Mouse (Mus musculus): ENCODE measurements around the gene Mef2d. TPM values are rescaled to one million over a fixed set of nuclear protein-coding genes. Genes with fewer than 3 reads are reported as not detected.

Mef2d gene
- polyA plus RNA-seq, 1 experiment, result 64.7 TPM

DNA sequence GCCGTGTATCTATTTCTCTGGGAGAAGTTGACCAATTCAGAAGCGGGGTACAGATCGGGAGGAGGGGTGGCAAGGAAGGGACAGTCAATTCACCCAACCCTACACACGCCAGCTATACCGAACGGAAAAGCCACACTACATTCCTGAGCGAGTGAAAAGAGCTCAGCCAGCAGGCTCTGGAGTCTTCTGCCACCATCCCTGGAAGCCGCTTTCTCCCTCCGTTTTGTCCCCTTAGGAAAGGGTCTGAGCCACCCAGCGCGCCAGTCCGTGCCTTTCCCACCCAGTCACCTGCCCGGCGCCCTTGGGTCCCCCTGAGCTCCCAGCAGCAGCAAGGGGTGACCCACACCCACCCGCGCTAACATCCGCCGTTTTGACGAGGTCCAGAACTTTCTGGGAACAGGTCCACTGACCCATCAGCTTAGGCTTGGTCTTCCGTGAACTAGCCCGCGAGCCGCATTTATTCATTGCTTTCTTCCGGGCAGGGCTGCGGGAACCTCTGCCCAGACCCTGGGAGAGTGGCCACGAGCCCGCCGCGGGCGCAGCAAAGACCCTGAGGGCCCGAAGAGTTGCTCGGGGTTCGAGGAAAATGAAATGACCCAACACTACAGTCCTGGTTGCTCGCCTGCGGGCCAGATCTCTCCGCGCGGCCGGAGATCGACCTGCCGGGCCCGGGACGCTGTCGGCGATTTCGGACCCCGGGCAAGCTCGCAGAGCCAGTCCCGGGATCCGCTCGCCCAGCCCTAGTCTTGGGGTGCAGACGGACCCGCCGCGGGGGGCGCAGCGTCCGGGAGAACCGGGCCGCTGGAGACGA lies 58.2 kb downstream of the Mef2d start:
- Histone ChIP-seq H3K27ac (ENCODE audit: control insufficient read depth, insufficient read depth, low read depth, low read length, poor library complexity) (no peak overlapping the region; the same call in 1 of the 2 replicates), H3K4me3 (replicated peaks; ENCODE audit: control insufficient read depth, low read depth, low read length) (no peak overlapping the region), H3K4me1 (ENCODE audit: control insufficient read depth, insufficient read depth, low read length) (no peaks in the 10 kb centered on the region)
- no peak for TF ChIP-seq POLR2A (IDR thresholded peaks at IDR 0.05; ENCODE audit: borderline replicate concordance, control insufficient read depth, low read depth, low read length)
- no peak for TF ChIP-seq CTCF (IDR thresholded peaks at IDR 0.05; ENCODE audit: control insufficient read depth, insufficient read depth, low read length)
- 4% methylated on average over 61 of the region's 61 CpGs for WGBS

DNA sequence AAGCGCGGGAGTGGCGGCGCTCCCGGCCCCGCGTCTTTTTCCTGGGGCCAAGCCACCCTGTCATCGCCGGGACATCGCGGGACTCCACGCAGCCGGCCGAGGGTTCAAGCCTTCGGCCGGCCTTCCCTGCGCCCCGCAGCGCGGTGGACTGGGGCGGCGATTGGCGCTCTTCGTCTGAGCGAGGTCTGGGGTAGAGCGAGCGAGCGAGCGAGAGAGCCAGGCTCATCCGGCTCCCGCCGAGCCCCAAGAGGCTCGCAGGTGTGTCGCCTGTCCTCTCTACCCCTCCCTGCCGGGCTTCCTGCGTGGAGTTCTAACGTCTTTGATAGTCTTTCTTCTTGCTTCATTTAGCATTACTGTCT lies 58.8 kb downstream of the Mef2d start:
- 3% methylated on average over 37 of the region's 37 CpGs for WGBS
- Histone ChIP-seq H3K4me1 (ENCODE audit: control insufficient read depth, insufficient read depth, low read length) (no peaks in the 10 kb centered on the region), H3K27ac (ENCODE audit: control insufficient read depth, insufficient read depth, low read depth, low read length, poor library complexity) (no peak overlapping the region; the same call in 1 of the 2 replicates), H3K4me3 (replicated peaks; ENCODE audit: control insufficient read depth, low read depth, low read length) (no peak overlapping the region)
- TF ChIP-seq POLR2A (IDR thresholded peaks at IDR 0.05; ENCODE audit: borderline replicate concordance, control insufficient read depth, low read depth, low read length), result no peak
- no peak for TF ChIP-seq CTCF (IDR thresholded peaks at IDR 0.05; ENCODE audit: control insufficient read depth, insufficient read depth, low read length)

DNA sequence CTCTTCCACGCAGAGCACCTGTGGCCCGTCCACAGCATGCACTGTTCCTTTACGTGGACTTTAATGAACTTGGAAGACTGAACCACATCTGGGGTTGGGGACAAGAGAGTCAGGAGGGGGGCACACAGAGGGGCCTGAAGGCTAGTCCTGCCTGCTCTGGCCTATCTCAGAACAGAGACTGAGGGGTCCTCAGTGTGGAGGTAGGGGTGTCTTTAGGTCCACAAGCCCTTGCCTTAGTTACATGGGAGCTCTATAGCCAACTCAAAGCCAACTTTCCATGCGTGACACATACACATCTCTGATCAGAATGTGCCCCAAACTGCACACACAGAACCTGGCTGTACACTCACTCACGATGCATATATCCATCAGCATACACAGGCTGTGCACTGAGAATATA lies 59.5 kb downstream of the Mef2d start:
- Histone ChIP-seq H3K4me1 (ENCODE audit: control insufficient read depth, insufficient read depth, low read length) (no peaks in the 10 kb centered on the region), H3K27ac (ENCODE audit: control insufficient read depth, insufficient read depth, low read depth, low read length, poor library complexity) (no peak overlapping the region), H3K4me3 (replicated peaks; ENCODE audit: control insufficient read depth, low read depth, low read length) (no peak overlapping the region)
- TF ChIP-seq POLR2A (IDR thresholded peaks at IDR 0.05; ENCODE audit: borderline replicate concordance, control insufficient read depth, low read depth, low read length), result no peak
- no peak for TF ChIP-seq CTCF (IDR thresholded peaks at IDR 0.05; ENCODE audit: control insufficient read depth, insufficient read depth, low read length)
- WGBS, result 17% methylated on average over 5 of the region's 5 CpGs

DNA sequence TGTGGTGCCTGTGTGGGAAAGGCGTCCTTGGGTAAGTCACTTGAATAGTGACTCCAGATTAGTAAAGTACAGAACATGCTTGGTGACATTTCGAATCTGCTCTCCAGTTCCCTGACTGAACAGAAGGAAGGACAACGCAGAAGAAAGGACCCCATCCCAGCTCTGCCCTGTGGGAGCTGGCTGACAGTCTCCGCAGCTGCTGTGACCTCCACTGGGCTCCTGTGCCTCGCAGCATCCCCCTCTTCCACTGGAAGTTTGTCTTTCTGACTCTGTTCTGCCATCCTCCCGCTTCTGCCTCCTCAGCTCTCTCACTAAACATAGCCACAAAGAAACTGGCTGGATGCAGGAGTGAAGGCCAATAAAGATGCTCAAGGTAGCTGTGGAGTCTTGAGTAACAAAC lies 60.8 kb downstream of the Mef2d start:
- Histone ChIP-seq H3K4me1 (ENCODE audit: control insufficient read depth, insufficient read depth, low read length) (no peaks in the 10 kb centered on the region), H3K4me3 (replicated peaks; ENCODE audit: control insufficient read depth, low read depth, low read length) (no peak overlapping the region), H3K27ac (ENCODE audit: control insufficient read depth, insufficient read depth, low read depth, low read length, poor library complexity) (no peak overlapping the region)
- WGBS, result 11% methylated on average over 6 of the region's 6 CpGs
- TF ChIP-seq CTCF (IDR thresholded peaks at IDR 0.05; ENCODE audit: control insufficient read depth, insufficient read depth, low read length) (no peak), POLR2A (IDR thresholded peaks at IDR 0.05; ENCODE audit: borderline replicate concordance, control insufficient read depth, low read depth, low read length) (no peak)

GRCm38 (mm10) chr3:88203456-88203855 lies 61.3 kb downstream of the Mef2d start:
- H3K4me1 ChIP-seq (ENCODE audit: control insufficient read depth, insufficient read depth, low read length), result no peaks in the 10 kb centered on the region
- no peak overlapping the region for H3K27ac ChIP-seq (ENCODE audit: control insufficient read depth, insufficient read depth, low read depth, low read length, poor library complexity)
- no peak for TF ChIP-seq CTCF (IDR thresholded peaks at IDR 0.05; ENCODE audit: control insufficient read depth, insufficient read depth, low read length)
- TF ChIP-seq POLR2A (IDR thresholded peaks at IDR 0.05; ENCODE audit: borderline replicate concordance, control insufficient read depth, low read depth, low read length), result no peak
- WGBS, result 9% methylated on average over 5 of the region's 5 CpGs
- H3K4me3 ChIP-seq (replicated peaks; ENCODE audit: control insufficient read depth, low read depth, low read length), result no peak overlapping the region

GRCm38 (mm10) chr3:88203999-88204700 lies 62.0 kb downstream of the Mef2d start:
- TF ChIP-seq CTCF (IDR thresholded peaks at IDR 0.05; ENCODE audit: control insufficient read depth, insufficient read depth, low read length) (no peak), POLR2A (IDR thresholded peaks at IDR 0.05; ENCODE audit: borderline replicate concordance, control insufficient read depth, low read depth, low read length) (no peak)
- no peak overlapping the region for H3K27ac ChIP-seq (ENCODE audit: control insufficient read depth, insufficient read depth, low read depth, low read length, poor library complexity)
- H3K4me3 ChIP-seq (replicated peaks; ENCODE audit: control insufficient read depth, low read depth, low read length), result no peak overlapping the region
- H3K4me1 ChIP-seq (ENCODE audit: control insufficient read depth, insufficient read depth, low read length), result no peaks in the 10 kb centered on the region
- 9% methylated on average over 7 of the region's 7 CpGs for WGBS

DNA sequence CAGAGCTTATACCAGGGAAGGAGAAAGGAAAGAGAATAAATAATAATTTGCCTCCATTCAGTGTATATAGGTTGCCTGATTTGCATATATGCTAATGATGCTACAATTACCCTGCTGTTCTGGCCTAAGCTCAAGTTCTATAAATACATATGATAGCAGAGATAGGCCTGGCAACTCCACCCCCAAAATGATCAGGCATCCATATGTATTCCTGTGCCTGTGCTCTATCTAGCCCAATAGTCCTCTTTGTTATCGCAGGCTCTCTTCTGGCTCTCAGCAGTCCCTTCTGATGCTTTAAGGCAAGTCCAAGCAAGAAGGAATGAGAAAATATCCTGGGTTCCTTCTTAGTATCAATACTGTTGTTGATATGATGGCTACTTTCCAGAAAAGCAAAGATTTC lies 62.6 kb downstream of the Mef2d start:
- no peak overlapping the region for H3K4me3 ChIP-seq (replicated peaks; ENCODE audit: control insufficient read depth, low read depth, low read length)
- no peak overlapping the region for H3K27ac ChIP-seq (ENCODE audit: control insufficient read depth, insufficient read depth, low read depth, low read length, poor library complexity)
- H3K4me1 ChIP-seq (ENCODE audit: control insufficient read depth, insufficient read depth, low read length), result no peaks in the 10 kb centered on the region
- WGBS, result 46% methylated on average over 1 of the region's 1 CpGs
- TF ChIP-seq POLR2A (IDR thresholded peaks at IDR 0.05; ENCODE audit: borderline replicate concordance, control insufficient read depth, low read depth, low read length) (no peak), CTCF (IDR thresholded peaks at IDR 0.05; ENCODE audit: control insufficient read depth, insufficient read depth, low read length) (no peak)

DNA sequence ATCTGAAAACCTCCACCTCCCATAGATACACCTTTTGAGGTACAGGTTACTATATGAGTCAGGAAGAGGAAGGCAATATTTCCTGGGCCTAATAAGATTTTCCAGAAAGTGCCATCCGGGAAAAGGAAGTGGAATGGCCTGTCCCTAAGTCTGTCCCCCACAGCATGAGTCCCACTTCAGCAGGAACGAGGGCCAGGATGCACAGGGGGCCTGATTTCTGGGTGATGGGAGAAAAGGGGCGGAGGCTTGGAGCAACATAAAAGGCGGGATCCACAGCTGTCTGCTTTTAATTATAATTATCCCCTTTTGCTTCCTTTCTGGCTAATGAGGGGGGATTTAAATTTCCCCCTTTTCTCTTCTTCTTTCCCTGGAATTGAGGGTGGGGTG lies 63.0 kb downstream of the Mef2d start:
- no peak for TF ChIP-seq CTCF (IDR thresholded peaks at IDR 0.05; ENCODE audit: control insufficient read depth, insufficient read depth, low read length)
- no peak for TF ChIP-seq POLR2A (IDR thresholded peaks at IDR 0.05; ENCODE audit: borderline replicate concordance, control insufficient read depth, low read depth, low read length)
- 24% methylated on average over 4 of the region's 4 CpGs for WGBS
- Histone ChIP-seq H3K4me1 (ENCODE audit: control insufficient read depth, insufficient read depth, low read length) (no peaks in the 10 kb centered on the region), H3K27ac (ENCODE audit: control insufficient read depth, insufficient read depth, low read depth, low read length, poor library complexity) (no peak overlapping the region), H3K4me3 (replicated peaks; ENCODE audit: control insufficient read depth, low read depth, low read length) (no peak overlapping the region)

Measured in bone marrow, adult 2 months (tissue).